Mouse (Mus musculus) splenic B cell, adult 2 months (primary cell): ENCODE measurements around the gene Pip4k2a.
"Not testable (repeated sequence)": the region's sequence is repeated elsewhere in the genome, so short reads cannot be mapped to it uniquely, and the experiment has no call there.

ENCODE experiments used
- DNase-seq: peaks from one replicate; pipeline ENCODE4 v3.0.0-alpha.2; 2011; ENCODE audit warnings: low read depth, low spot score
- H3K27me3 ChIP-seq: 2 replicates; pipeline ENCODE4 v1.6.1; 2012; ENCODE audit warnings: mild to moderate bottlenecking, low read length, moderate library complexity, mixed read lengths; ENCODE audit not compliant: control insufficient read depth, poor library complexity, insufficient read depth, severe bottlenecking
- H3K36me3 ChIP-seq: 2 replicates; pipeline ENCODE4 v1.6.1; 2012; ENCODE audit warnings: mild to moderate bottlenecking, low read length, moderate library complexity, mixed read lengths; ENCODE audit not compliant: control insufficient read depth, poor library complexity, insufficient read depth, severe bottlenecking

Gene Pip4k2a

GRCm38 (mm10) chr2:18915372-18916041 is 82.4 kb downstream of the Pip4k2a start:
- Histone ChIP-seq H3K27me3 (no peaks in the 10 kb centered on the region), H3K36me3 (no peaks in the 10 kb centered on the region)
- DNase-seq = no peak

DNA sequence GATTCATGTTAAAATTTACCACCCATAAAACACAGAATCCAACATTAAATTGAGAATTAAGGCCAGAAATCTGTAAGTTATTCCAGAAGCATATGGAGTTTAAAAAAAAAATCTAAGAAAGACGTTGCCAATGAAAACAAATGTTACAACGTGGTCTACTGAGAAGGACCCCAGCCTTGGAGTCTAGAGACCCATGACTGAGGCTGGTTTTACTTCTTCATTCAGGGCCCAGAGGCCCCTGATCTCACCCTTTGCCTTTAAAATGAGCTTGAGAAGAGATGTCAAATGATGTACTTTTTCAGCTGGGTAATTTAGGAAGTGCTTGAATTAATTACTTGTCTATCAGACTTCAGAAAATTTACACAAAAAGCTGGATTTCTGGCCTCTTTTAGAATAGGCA is 83.2 kb downstream of the Pip4k2a start:
- no peaks in the 10 kb centered on the region for H3K27me3 ChIP-seq
- DNase-seq = peak; percentile 63
- H3K36me3 ChIP-seq = no peaks in the 10 kb centered on the region

DNA sequence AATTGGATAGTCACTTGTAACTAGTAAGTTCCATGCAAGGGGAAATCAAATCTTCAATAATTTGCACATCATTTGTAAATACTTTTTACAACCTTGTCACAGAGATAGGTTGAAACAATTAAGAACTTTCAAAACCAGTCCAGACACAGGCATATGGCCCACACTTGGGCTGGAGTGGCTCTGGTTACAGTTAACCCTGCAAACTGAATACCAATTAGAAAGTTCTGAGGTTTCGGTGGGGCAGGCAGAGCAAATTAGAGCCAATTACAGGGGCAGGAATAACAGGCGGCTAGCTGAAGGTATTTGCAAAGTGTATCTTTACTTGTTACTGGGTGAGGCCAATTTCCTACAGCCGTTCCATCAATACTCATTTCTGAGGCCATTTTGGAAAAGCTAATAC is 84.3 kb downstream of the Pip4k2a start:
- DNase-seq = no peak
- Histone ChIP-seq H3K27me3 (no peaks in the 10 kb centered on the region), H3K36me3 (no peaks in the 10 kb centered on the region)

DNA sequence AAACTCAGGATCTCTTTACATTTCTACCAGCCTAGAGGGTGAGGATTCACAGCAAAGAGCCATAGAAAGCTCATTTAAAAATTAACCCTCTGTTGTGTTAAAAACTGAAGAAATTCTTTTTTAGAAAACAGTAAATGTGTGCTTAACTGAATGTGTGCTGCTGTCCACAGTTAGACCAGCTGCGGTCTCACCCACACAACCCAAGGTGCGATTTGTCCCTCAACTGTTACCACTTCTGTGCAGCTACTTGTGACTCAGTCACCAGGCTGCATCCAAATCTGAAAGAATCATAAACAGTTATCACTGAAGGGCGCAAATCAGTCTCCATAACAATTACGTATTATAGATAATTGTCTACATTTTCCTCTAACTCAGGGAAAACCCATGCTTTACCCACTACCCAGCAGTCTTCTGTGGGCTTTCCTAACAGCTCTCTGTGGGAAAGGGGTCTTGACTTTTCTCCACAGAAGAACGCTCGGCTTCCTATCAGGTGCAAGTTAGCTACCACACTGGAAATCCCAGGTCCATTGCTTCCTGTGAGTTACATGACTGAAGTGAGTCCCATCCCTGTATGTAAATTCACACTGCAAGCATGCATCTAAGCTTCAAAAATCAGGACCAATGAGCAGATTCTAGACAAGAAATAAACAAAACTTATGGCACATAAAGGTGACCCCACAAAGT is 86.5 kb downstream of the Pip4k2a start:
- no peak for DNase-seq
- Histone ChIP-seq H3K36me3 (no peaks in the 10 kb centered on the region), H3K27me3 (no peaks in the 10 kb centered on the region)

- H3K36me3 ChIP-seq = no peaks in the 10 kb centered on the region; the same call in 1 of the 2 replicates
- DNase-seq = no peak
- H3K27me3 ChIP-seq = no peaks in the 10 kb centered on the region
Observed at GRCm38 (mm10) chr2:18910209-18910608, 87.7 kb downstream of the Pip4k2a start.

DNA sequence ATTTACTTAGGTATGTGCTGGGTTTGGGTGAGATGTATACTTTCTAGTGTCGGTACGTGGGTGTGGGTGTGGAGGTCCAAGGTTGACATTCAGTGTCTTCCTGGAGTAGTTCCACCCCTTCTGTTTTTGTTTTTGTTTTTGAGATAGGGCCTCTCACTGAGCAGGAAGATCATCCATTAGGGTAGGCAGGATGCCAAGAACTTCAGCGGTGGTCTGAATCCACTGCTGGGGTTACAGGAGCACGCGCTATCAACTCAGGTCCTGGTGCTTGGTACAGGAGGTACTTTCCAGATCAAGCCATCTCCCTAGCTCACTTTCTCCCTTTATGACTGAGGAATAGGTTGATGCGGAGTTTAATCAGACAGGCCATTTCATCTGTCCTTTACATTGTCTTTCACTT is 88.2 kb downstream of the Pip4k2a start:
- no peak for DNase-seq
- Histone ChIP-seq H3K36me3 (peaks cover 3% of the 10 kb centered on the region), H3K27me3 (no peaks in the 10 kb centered on the region)

DNA sequence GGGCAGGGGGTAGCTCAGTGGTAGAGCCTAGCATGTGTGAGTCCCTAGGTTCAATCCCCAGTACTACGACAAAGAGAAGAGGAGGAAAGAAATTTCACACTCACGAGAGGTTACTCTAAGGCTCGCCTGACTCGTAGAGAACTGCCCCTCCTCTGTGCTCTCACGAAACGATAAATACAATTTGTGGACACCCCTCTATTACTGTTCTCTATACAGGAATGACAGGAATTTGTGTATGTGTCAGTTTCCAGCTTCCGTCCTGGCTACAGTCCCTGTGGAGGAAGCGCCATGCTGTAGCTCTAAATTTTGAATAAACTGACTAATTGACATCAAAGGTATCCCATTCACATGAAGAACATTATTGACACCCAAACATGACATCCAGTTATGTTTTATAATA is 90.7 kb downstream of the Pip4k2a start:
- Histone ChIP-seq H3K27me3 (no peaks in the 10 kb centered on the region), H3K36me3 (peaks cover 3% of the 10 kb centered on the region)
- DNase-seq = no peak

DNA sequence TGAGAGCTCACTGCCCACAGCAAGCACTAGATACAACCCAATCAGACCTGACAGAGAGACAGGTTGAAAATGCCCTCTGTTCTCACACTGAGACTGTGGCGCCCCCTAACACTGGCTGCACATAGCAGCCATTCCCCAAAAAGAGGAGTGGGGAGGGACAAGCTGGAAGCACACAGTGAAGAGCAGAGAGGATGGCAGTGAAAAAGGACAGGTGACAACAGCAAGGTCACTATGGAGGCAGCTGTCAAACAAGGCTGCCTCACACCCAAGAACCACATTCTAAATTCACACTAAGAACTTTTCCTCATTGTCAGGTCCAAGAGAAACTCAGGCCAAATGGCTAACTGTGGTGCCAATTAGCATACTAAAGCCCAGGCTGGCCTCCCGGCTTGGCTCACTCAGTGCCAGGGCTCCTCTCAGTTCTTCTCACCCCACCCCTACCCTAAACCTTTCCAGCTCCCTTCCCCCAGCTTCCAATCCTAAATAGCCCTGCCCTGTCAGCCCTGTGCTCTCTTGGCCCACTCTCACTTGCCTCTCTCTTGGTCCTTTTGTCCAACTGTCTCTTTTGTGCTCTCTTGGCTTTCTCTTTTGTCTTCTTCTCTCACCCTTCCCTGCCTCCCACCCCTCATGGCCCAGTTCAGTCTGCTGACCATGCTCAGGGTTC is 91.4 kb downstream of the Pip4k2a start:
- no peak for DNase-seq
- Histone ChIP-seq H3K27me3 (no peaks in the 10 kb centered on the region), H3K36me3 (peaks cover 3% of the 10 kb centered on the region)

DNA sequence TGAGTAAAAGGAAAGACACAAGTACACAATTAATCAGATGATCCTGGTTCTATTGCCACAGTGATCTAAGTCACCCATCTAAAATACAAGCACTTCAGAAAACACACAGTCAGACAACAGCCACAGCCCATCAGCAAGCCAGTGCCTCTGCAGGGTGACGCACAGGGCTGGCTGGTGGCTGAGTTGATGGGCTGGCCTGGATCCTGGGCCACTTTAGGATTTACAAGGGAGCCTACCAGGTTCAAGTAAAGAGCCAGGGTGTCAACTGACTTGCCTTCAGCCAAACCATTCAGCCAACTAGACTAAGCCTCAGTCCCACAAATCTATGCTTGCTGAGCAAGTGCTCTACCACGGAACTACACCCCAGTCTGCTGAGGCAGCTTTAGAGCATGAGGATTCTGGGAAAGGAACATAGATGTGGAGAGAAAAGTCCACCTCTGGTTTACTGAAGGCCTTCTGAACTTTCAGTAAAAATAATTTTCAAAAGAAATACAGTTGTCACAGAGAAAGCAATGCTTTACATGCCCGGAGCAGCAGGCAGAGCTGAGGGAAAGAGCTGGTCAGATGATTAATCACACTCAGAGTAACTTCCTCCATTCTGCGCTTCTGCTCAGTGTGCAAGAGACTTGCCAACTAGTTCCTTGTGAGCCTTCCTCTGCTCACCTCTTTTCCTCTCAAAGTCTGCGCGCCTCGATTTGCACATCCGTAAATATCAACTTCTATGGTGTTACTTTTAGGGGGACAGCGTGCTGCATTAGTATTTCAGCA is 94.4 kb downstream of the Pip4k2a start:
- Histone ChIP-seq H3K27me3 (no peaks in the 10 kb centered on the region), H3K36me3 (peaks cover 3% of the 10 kb centered on the region)
- peak; percentile 31 for DNase-seq

DNA sequence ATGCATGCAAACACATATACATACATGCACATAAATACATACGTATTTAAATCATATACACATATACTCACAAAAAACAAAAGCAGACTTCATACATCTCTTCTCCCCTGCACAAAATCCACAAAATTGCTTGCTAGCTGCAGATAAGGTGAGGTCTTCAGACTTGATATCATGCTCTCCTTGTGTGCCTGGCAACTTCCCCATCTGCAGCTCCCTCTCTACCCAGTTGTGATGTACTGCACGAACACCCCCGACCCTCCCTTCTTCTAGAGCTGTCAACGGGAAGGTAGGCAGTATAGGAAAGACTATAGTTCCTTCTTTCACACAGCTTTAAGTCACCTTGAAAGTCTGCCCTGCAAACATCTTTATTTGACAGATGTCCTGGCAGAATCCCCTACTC is 96.8 kb downstream of the Pip4k2a start:
- Histone ChIP-seq H3K36me3 (peaks cover 3% of the 10 kb centered on the region), H3K27me3 (no peaks in the 10 kb centered on the region)
- DNase-seq = peak; percentile 25

- no peak for DNase-seq
- Histone ChIP-seq H3K27me3 (no peaks in the 10 kb centered on the region), H3K36me3 (peaks cover 3% of the 10 kb centered on the region)
Observed at GRCm38 (mm10) chr2:18900635-18901034, 97.3 kb downstream of the Pip4k2a start.

DNA sequence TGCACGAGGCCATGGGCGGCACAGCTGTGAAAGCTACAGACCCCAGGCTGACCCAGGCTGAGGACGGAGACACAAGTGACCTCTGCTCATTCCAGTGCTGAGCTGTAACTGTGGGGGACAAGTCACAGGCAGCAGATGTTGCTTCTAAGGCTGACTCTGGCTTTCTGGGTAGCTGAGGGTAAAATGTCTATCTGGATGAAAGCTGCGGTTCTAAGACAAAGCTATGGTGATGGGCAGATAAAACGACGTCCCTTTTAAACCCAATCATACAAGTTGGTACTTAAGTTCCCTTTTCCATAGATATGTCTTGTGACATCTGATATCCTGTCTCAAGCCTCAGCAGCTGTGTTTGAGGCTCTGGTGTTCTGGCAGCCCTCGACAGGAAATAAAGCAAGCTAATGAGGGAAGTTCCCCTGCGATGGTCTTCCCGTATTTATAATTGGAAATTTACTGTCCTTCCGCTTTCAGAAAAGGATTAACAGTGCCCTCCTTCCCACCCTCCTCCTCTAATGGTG is 100.1 kb downstream of the Pip4k2a start:
- no peaks in the 10 kb centered on the region for H3K36me3 ChIP-seq
- no peaks in the 10 kb centered on the region for H3K27me3 ChIP-seq
- peak; percentile 87 for DNase-seq

- Histone ChIP-seq H3K27me3 (no peaks in the 10 kb centered on the region), H3K36me3 (no peaks in the 10 kb centered on the region)
- no peak for DNase-seq
Observed at GRCm38 (mm10) chr2:18896015-18896414, 101.9 kb downstream of the Pip4k2a start.

GRCm38 (mm10) chr2:18893336-18893735 is 104.6 kb downstream of the Pip4k2a start:
- DNase-seq, H3K36me3 ChIP-seq, H3K27me3 ChIP-seq: not testable (repeated sequence)
